Mouse (Mus musculus) midbrain, postnatal 0 days (tissue): ENCODE measurements around the gene Eloa. TPM values are rescaled to one million over a fixed set of nuclear protein-coding genes. Genes with fewer than 3 reads are reported as not detected.

Experiments used
- ATAC-seq: fragments of 200-750 bp; cut with Nextera tagmentation; 2 replicates; pipeline ENCODE4 v1.8.0; 2017; ENCODE audit warnings: moderate number of reproducible peaks, mild to moderate bottlenecking, moderate TSS enrichment, moderate library complexity; ENCODE audit not compliant: low FRiP score
- DNase-seq: peaks from one replicate; pipeline ENCODE4 v3.0.0-alpha.2; 2015; ENCODE audit warnings: low spot score
- H3K27ac ChIP-seq: fragments of 300-500 bp; sonication (generic); 2 replicates; pipeline ENCODE4 v1.5.1; 2014; ENCODE audit warnings: low read depth, mild to moderate bottlenecking, low read length, mixed read lengths
- H3K27me3 ChIP-seq: fragments of 300-500 bp; sonication (generic); 2 replicates; pipeline ENCODE4 v1.6.1; 2014; ENCODE audit warnings: low read length, control low read depth, mixed read lengths; ENCODE audit not compliant: insufficient read depth
- H3K36me3 ChIP-seq: fragments of 300-500 bp; sonication (generic); 2 replicates; pipeline ENCODE4 v1.6.1; 2014; ENCODE audit warnings: low read length, control low read depth, mixed read lengths; ENCODE audit not compliant: insufficient read depth
- H3K4me1 ChIP-seq: fragments of 300-500 bp; sonication (generic); 2 replicates; pipeline ENCODE4 v1.6.1; 2014; ENCODE audit warnings: mild to moderate bottlenecking, control low read depth, antibody characterized with exemption, low read length, mixed read lengths; ENCODE audit not compliant: insufficient read depth
- H3K4me2 ChIP-seq: fragments of 300-500 bp; sonication (generic); 2 replicates; pipeline ENCODE4 v1.6.1; 2014; ENCODE audit warnings: low read depth, mild to moderate bottlenecking, low read length, mixed read lengths; ENCODE audit not compliant: poor library complexity, severe bottlenecking
- H3K4me3 ChIP-seq: fragments of 300-500 bp; sonication (generic); 2 replicates; pipeline ENCODE4 v1.5.1; 2014; ENCODE audit warnings: low read depth, mild to moderate bottlenecking, low read length, moderate library complexity
- H3K9ac ChIP-seq: fragments of 300-500 bp; sonication (generic); replicated peaks from 2 replicates; pipeline ENCODE4 v1.6.1; 2014; ENCODE audit warnings: mild to moderate bottlenecking, low read length, moderate library complexity, mixed read lengths; ENCODE audit not compliant: poor library complexity, severe bottlenecking
- H3K9me3 ChIP-seq: fragments of 300-500 bp; sonication (generic); 2 replicates; pipeline ENCODE4 v1.6.1; 2016; ENCODE audit warnings: low read length, control low read depth
- CTCF ChIP-seq: IDR thresholded peaks from 2 replicates; pipeline ENCODE4 v1.5.1; 2016; ENCODE audit warnings: antibody characterized with exemption, mild to moderate bottlenecking
- WGBS: fragments of 180-500 bp; shearing (Covaris S2); extraction: QIAGEN DNeasy Blood & Tissue Kit; methylation state at CpG from one replicate; pipeline ENCODE4 v1.1.7; 2014; 5-methylcytosine and 5-hydroxymethylcytosine counted together
- polyA plus RNA-seq: library from polyadenylated mRNA; unstranded; fragments of >200 nt; fragmentation: Nextera tagmentation; extraction: Ambion mirVana; gene quantifications from 2 replicates; pipeline ENCODE4 v1.2.1, GENCODE M21; 2015
- total RNA-seq: library from RNA; depleted of rRNA; stranded (reverse); fragments of >200 nt; gene quantifications from 2 replicates; pipeline ENCODE4 v1.2.3, GENCODE M21; 2014

Eloa gene
- total and polyA plus RNA-seq, 2 experiments from 2014 or later = 19.0 to 23.3 TPM

GRCm38 (mm10) chr4:135963457-135964193, 57.9 kb downstream of the Eloa start, which contains the start of gene Gale:
Gene Gale, plus strand, starts transcription at chr4:135963727.
- Histone ChIP-seq H3K9ac (peak within 1 kb of the TSS; percentile 66), H3K27ac (peak within 1 kb of the TSS; percentile 95), H3K27me3 (no peaks in the 10 kb centered on the region), H3K4me1 (peaks cover 7% of the 10 kb centered on the region; the same call in 1 of the 2 replicates), H3K36me3 (peaks cover 52% of the 10 kb centered on the region), H3K4me2 (peak within 1 kb of the TSS; percentile 83), H3K9me3 (no peaks in the 10 kb centered on the region), H3K4me3 (peak within 1 kb of the TSS; percentile 73)
- WGBS = under 1% methylated on average over 54 of the region's 56 CpGs
- DNase-seq (peak; percentile 99), ATAC-seq (peak; percentile 92)
- TF ChIP-seq CTCF = peak; percentile 10; the same call in 1 of the 2 replicates

- Histone ChIP-seq H3K36me3 (peaks cover 52% of the 10 kb centered on the region), H3K9ac (peak overlapping the region; percentile 66), H3K27me3 (no peaks in the 10 kb centered on the region), H3K27ac (peak overlapping the region; percentile 95), H3K4me1 (peaks cover 7% of the 10 kb centered on the region; the same call in 1 of the 2 replicates), H3K4me3 (peak overlapping the region; percentile 73), H3K4me2 (peak overlapping the region; percentile 83), H3K9me3 (no peaks in the 10 kb centered on the region)
- peak; percentile 6; the same call in 1 of the 2 replicates for ATAC-seq
- WGBS = 7% methylated on average over 15 of the region's 15 CpGs
- no peak for DNase-seq
- no peak for TF ChIP-seq CTCF
Observed at GRCm38 (mm10) chr4:135962946-135963345, 58.6 kb downstream of the Eloa start.

- no peak overlapping the region for H3K4me3 ChIP-seq
- H3K36me3 ChIP-seq = peaks cover 46% of the 10 kb centered on the region
- peaks cover 7% of the 10 kb centered on the region; the same call in 1 of the 2 replicates for H3K4me1 ChIP-seq
- WGBS = 89% methylated on average over 7 of the region's 7 CpGs
- no peak overlapping the region for H3K27ac ChIP-seq
- no peak for TF ChIP-seq CTCF
- ATAC-seq = no peak
- H3K9ac ChIP-seq = no peak overlapping the region
- DNase-seq = no peak
- no peaks in the 10 kb centered on the region for H3K27me3 ChIP-seq
- no peak overlapping the region for H3K4me2 ChIP-seq
- H3K9me3 ChIP-seq = no peaks in the 10 kb centered on the region
Observed at GRCm38 (mm10) chr4:135962198-135962597, 59.4 kb downstream of the Eloa start.

GRCm38 (mm10) chr4:135961709-135962108, 59.9 kb downstream of the Eloa start:
- H3K27ac ChIP-seq = no peak overlapping the region
- WGBS = 92% methylated on average over 5 of the region's 5 CpGs
- ATAC-seq = no peak
- no peak overlapping the region for H3K4me2 ChIP-seq
- peaks cover 7% of the 10 kb centered on the region; the same call in 1 of the 2 replicates for H3K4me1 ChIP-seq
- H3K9ac ChIP-seq = no peak overlapping the region
- TF ChIP-seq CTCF = no peak
- no peaks in the 10 kb centered on the region for H3K27me3 ChIP-seq
- peaks cover 42% of the 10 kb centered on the region for H3K36me3 ChIP-seq
- no peaks in the 10 kb centered on the region for H3K9me3 ChIP-seq
- no peak for DNase-seq
- H3K4me3 ChIP-seq = no peak overlapping the region

GRCm38 (mm10) chr4:135960717-135961116, 60.8 kb downstream of the Eloa start:
- Histone ChIP-seq H3K4me2 (no peak overlapping the region), H3K36me3 (peaks cover 46% of the 10 kb centered on the region), H3K9me3 (no peaks in the 10 kb centered on the region), H3K4me3 (no peak overlapping the region), H3K4me1 (peaks cover 7% of the 10 kb centered on the region; the same call in 1 of the 2 replicates), H3K27ac (no peak overlapping the region), H3K27me3 (no peaks in the 10 kb centered on the region), H3K9ac (no peak overlapping the region)
- no peak for ATAC-seq
- WGBS = 28% methylated on average over 5 of the region's 5 CpGs
- DNase-seq = peak; percentile 80
- peak; percentile 84 for TF ChIP-seq CTCF

- no peak overlapping the region for H3K4me3 ChIP-seq
- H3K9ac ChIP-seq = no peak overlapping the region
- 64% methylated on average over 8 of the region's 8 CpGs for WGBS
- no peak overlapping the region for H3K4me2 ChIP-seq
- TF ChIP-seq CTCF = no peak
- DNase-seq (no peak), ATAC-seq (no peak)
- H3K9me3 ChIP-seq = no peaks in the 10 kb centered on the region
- H3K27ac ChIP-seq = no peak overlapping the region
- H3K4me1 ChIP-seq = no peaks in the 10 kb centered on the region
- H3K27me3 ChIP-seq = no peaks in the 10 kb centered on the region
- peaks cover 50% of the 10 kb centered on the region for H3K36me3 ChIP-seq
Observed at GRCm38 (mm10) chr4:135958354-135958753, 63.2 kb downstream of the Eloa start.
